Mouse (Mus musculus) gastrocnemius, postnatal 10 days (tissue): ENCODE measurements around the gene Mospd3. TPM values are rescaled to one million over a fixed set of nuclear protein-coding genes. Genes with fewer than 3 reads are reported as not detected.

ENCODE experiments used
- DNase-seq: peaks from one replicate; pipeline ENCODE4 v3.0.0; 2021; ENCODE audit warnings: mixed read lengths
- long read RNA-seq, 2 experiments: library from polyadenylated mRNA; stranded (forward); transcript quantifications; one replicate each; pipeline ENCODE4 v2.0.0; 2021
- total RNA-seq, 2 experiments: library from RNA; stranded (reverse); gene quantifications; 2 replicates each; pipeline ENCODE4 v1.2.3; 2021

Gene Mospd3
- total RNA-seq: 10 to 100 TPM; 16.5 to 29.5 TPM
- long read RNA-seq, experiment 1, transcript Mospd3-202 (5 exons, 1,318 nt): major isoform, 10 of 15 reads
- long read RNA-seq, experiment 1, partial matches to known transcripts: 0 of 15 reads
- long read RNA-seq, experiment 1, other reads (novel, unspliced or antisense): 4 of 15 reads
- long read RNA-seq, experiment 2, transcript Mospd3-202 (5 exons, 1,318 nt): major isoform, 5 of 9 reads
- long read RNA-seq, experiment 2, partial matches to known transcripts: 1 of 9 reads
- long read RNA-seq, experiment 2, other reads (novel, unspliced or antisense): 2 of 9 reads

- DNase-seq: peak; percentile 96
Observed at GRCm38 (mm10) chr5:137600619-137601364, at the start of gene Mospd3. Gene Mospd3 (minus strand): TSS chr5:137601058.

- DNase-seq: no peak
Observed at GRCm38 (mm10) chr5:137649669-137650571, 49.1 kb upstream of the Mospd3 start.

GRCm38 (mm10) chr5:137649251-137649650 lies 48.4 kb upstream of the Mospd3 start:
- DNase-seq: no peak

- no peak for DNase-seq
Observed at GRCm38 (mm10) chr5:137647827-137648601, 47.2 kb upstream of the Mospd3 start.

GRCm38 (mm10) chr5:137645652-137646091 lies 44.8 kb upstream of the Mospd3 start, which contains the start of gene Irs3:
Gene Irs3 (minus strand): TSS chr5:137645714.
- no peak for DNase-seq

GRCm38 (mm10) chr5:137645091-137645651 lies 44.3 kb upstream of the Mospd3 start:
- DNase-seq: no peak

GRCm38 (mm10) chr5:137644484-137644883 lies 43.6 kb upstream of the Mospd3 start:
- DNase-seq: no peak

- DNase-seq: no peak
Observed at GRCm38 (mm10) chr5:137642886-137643285, 42.0 kb upstream of the Mospd3 start.

GRCm38 (mm10) chr5:137641054-137641453 lies 40.2 kb upstream of the Mospd3 start, which contains the start of gene Sap25:
Gene Sap25 (plus strand): TSS chr5:137641334.
- peak; percentile 49 for DNase-seq

- DNase-seq: no peak
Observed at GRCm38 (mm10) chr5:137639472-137639871, 38.6 kb upstream of the Mospd3 start.

- no peak for DNase-seq
Observed at GRCm38 (mm10) chr5:137633397-137634084, 32.7 kb upstream of the Mospd3 start.

GRCm38 (mm10) chr5:137631591-137631990 lies 30.7 kb upstream of the Mospd3 start:
- DNase-seq: no peak

GRCm38 (mm10) chr5:137631171-137631570 lies 30.3 kb upstream of the Mospd3 start:
- no peak for DNase-seq

- no peak for DNase-seq
Observed at GRCm38 (mm10) chr5:137630602-137631001, 29.7 kb upstream of the Mospd3 start.

- no peak for DNase-seq
Observed at GRCm38 (mm10) chr5:137629906-137630545, 29.2 kb upstream of the Mospd3 start.

- DNase-seq: no peak
Observed at GRCm38 (mm10) chr5:137629306-137629721, 28.5 kb upstream of the Mospd3 start.

GRCm38 (mm10) chr5:137628498-137629305 lies 27.8 kb upstream of the Mospd3 start, which contains the start of the genes Fbxo24, Lrch4 and Gm20605:
Gene Fbxo24 (minus strand): TSS chr5:137629002.
Gene Lrch4 (plus strand): TSS chr5:137629121.
Gene Gm20605 (plus strand): TSS chr5:137629175.
- DNase-seq: peak; percentile 94

GRCm38 (mm10) chr5:137627991-137628390 lies 27.1 kb upstream of the Mospd3 start:
- no peak for DNase-seq
